Mouse (Mus musculus) liver, postnatal 0 days (tissue): ENCODE data around the gene Hat1.

Experiments
- CTCF ChIP-seq: sonication (generic); IDR thresholded peaks from 2 replicates; pipeline ENCODE4 v1.5.1; 2016; ENCODE audit warnings: antibody characterized with exemption, low read depth
- EP300 ChIP-seq: IDR thresholded peaks from 2 replicates; pipeline ENCODE4 v1.6.1; 2016; ENCODE audit warnings: antibody characterized with exemption, low read depth, mild to moderate bottlenecking

GRCm38 (mm10) chr2:71347160-71347559 lies 41.6 kb upstream of the Hat1 start:
- TF ChIP-seq EP300 (no peak), CTCF (no peak)
